Mouse (Mus musculus): ENCODE results near the gene Med24.

- TF ChIP-seq TAL1 (IDR thresholded peaks at IDR 0.05; ENCODE audit: low read length) = no peak
- TF ChIP-seq GATA1 (IDR thresholded peaks at IDR 0.05; ENCODE audit: low read length) = no peak
Observed at GRCm38 (mm10) chr11:98713703-98714102, 15.5 kb downstream of the Med24 start.

All from erythroblast, embryonic 14.5 days (primary cell).